Mouse (Mus musculus): Measurements from ENCODE around the gene Stat2.

Gene Stat2

DNA sequence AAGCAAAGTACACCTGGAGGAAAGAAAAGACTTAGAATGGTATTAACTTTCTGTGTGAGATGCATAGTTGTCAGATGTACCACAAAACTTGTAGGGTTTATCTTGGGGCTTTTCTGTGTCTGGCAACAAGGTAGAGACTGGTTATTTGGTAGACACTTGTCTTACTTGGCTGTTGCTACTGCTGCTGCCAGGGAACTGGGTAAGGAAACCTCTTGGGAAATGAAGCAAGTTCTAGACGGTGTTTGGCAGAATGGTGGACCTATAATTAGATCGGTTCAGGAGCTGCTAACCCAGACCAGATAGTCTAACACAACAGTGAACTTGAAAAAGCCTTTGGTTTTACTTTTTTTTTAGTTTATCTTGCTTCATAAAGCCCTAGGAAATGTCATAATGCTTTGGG, 68.6 kb downstream of the Stat2 start:
- in situ Hi-C loops (cut with MboI, MseI), result no loop called here

DNA sequence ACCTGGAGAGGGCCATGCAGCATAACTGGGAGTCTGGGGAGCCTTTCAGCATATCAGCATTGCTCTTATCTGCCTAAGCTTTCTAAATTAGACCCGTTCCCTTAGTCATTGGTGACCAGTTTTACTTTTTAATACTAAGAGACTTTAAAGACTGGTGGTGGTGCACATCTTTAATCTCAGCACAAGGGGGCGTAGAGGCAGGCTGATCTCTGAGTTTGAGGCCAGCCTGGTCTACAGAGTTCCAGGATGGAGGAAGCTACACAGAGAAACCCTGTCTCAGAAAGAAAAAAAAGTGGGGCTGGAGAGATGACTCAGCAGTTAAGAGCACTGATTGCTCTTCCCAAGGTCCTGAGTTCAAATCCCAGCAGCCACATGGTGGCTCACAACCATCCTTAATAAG, 69.9 kb downstream of the Stat2 start:
- in situ Hi-C loops (cut with MboI, MseI), result no loop called here

All from T-helper 2 cell (primary cell).